Comparison of ENCODE assay signal across 14 mouse cellular contexts in genomic region chr1:12055865-12056560, GRCm38 (mm10).
DNase-seq lines count a peak whose midpoint lies in the region; ATAC-seq and TF ChIP-seq lines count a peak whose summit lies in the region.
"Had no signal": no experiment of that assay in that cellular context is flagged by ENCODE, and none has a peak within 500 bp of the region (broad histone marks: within the 10 kb centered on the region; RNA-seq: fewer than 3 reads in every experiment).

No protein-coding gene starts in this region.

- H3K9ac ChIP-seq in hindbrain, embryonic 14.5 days: no peak overlapping the region
- H3K9ac ChIP-seq in midbrain, postnatal 0 days (replicated peaks; ENCODE audit: low read length, poor library complexity, severe bottlenecking): no peak overlapping the region
- H3K9ac ChIP-seq: embryonic facial prominence, embryonic 15.5 days had no signal

- no peaks in the 10 kb centered on the region for H3K9me3 ChIP-seq in forebrain, embryonic 10.5 days
- no peaks in the 10 kb centered on the region for H3K9me3 ChIP-seq in hindbrain, embryonic 14.5 days (ENCODE audit: control insufficient read depth, low read length)
- H3K9me3 ChIP-seq in midbrain, postnatal 0 days (ENCODE audit: low read length): no peaks in the 10 kb centered on the region
- H3K9me3 ChIP-seq: embryonic facial prominence, embryonic 15.5 days had no signal

- no peak overlapping the region for H3K27ac ChIP-seq in forebrain, embryonic 10.5 days
- H3K27ac ChIP-seq in hindbrain, embryonic 14.5 days: no peak overlapping the region
- no peak overlapping the region for H3K27ac ChIP-seq in midbrain, postnatal 0 days (ENCODE audit: low read depth, low read length)
- H3K27ac ChIP-seq: embryonic facial prominence, embryonic 15.5 days; gastrocnemius, adult 2 months had no signal

- TF ChIP-seq CTCF in midbrain, postnatal 0 days (IDR thresholded peaks at IDR 0.05): no peak

- no peaks in the 10 kb centered on the region for H3K36me3 ChIP-seq in forebrain, embryonic 10.5 days (replicated peaks)
- no peaks in the 10 kb centered on the region for H3K36me3 ChIP-seq in hindbrain, embryonic 14.5 days (replicated peaks; ENCODE audit: control insufficient read depth, insufficient read depth)
- no peaks in the 10 kb centered on the region for H3K36me3 ChIP-seq in midbrain, postnatal 0 days (ENCODE audit: insufficient read depth, low read length)
- H3K36me3 ChIP-seq: embryonic facial prominence, embryonic 15.5 days had no signal

- H3K4me3 ChIP-seq in forebrain, embryonic 10.5 days: no peak overlapping the region
- no peak overlapping the region for H3K4me3 ChIP-seq in hindbrain, embryonic 14.5 days (replicated peaks; ENCODE audit: low read length)
- no peak overlapping the region for H3K4me3 ChIP-seq in midbrain, postnatal 0 days (ENCODE audit: low read depth, low read length)
- H3K4me3 ChIP-seq: embryonic facial prominence, embryonic 15.5 days; gastrocnemius, adult 2 months had no signal

- H3K27me3 ChIP-seq in forebrain, embryonic 10.5 days (ENCODE audit: poor library complexity, severe bottlenecking): peaks cover 75% of the 10 kb centered on the region
- no peaks in the 10 kb centered on the region for H3K27me3 ChIP-seq in hindbrain, embryonic 14.5 days (ENCODE audit: control insufficient read depth, insufficient read depth, low read length)
- H3K27me3 ChIP-seq in midbrain, postnatal 0 days (ENCODE audit: insufficient read depth, low read length): no peaks in the 10 kb centered on the region
- H3K27me3 ChIP-seq: embryonic facial prominence, embryonic 15.5 days had no signal

- intact Hi-C loops in gastrocnemius, postnatal 14 days (cut with DNase I; ENCODE audit: low total_unique reads): no loop called here

- DNase-seq in embryo, embryonic 10 days (ENCODE audit: low spot score): peak; percentile 63
- DNase-seq in forebrain, embryonic 10.5 days (ENCODE audit: extremely low spot score, low spot score): peak; percentile 56
- DNase-seq in hindbrain, embryonic 14.5 days (ENCODE audit: low spot score): no peak
- peak; percentile 70 for DNase-seq in midbrain, postnatal 0 days (ENCODE audit: low spot score)
- DNase-seq in right cerebral cortex, postnatal 25 days: no peak
- DNase-seq in cerebellum, adult 11-12 months: no peak
- DNase-seq in adrenal gland, postnatal 10 days: no peak
- DNase-seq in gastrocnemius, postnatal 14 days: no peak
- DNase-seq: adrenal gland, adult 2 months; gastrocnemius, adult 2 months; kidney, postnatal 14 days; thymus, postnatal 4 days had no signal

- peak; percentile 93 for ATAC-seq in hindbrain, embryonic 14.5 days (ENCODE audit: low FRiP score)
- peak; percentile 66; the same call in 1 of the 2 replicates for ATAC-seq in midbrain, postnatal 0 days (ENCODE audit: low FRiP score)

- WGBS in forebrain, embryonic 10.5 days: 31% methylated on average over 3 of the region's 3 CpGs
- WGBS in hindbrain, embryonic 14.5 days: 15% methylated on average over 3 of the region's 3 CpGs
- WGBS in midbrain, postnatal 0 days: 8% methylated on average over 3 of the region's 3 CpGs

- H3K4me2 ChIP-seq in hindbrain, embryonic 14.5 days (replicated peaks): no peak overlapping the region
- no peak overlapping the region for H3K4me2 ChIP-seq in midbrain, postnatal 0 days (ENCODE audit: low read depth, low read length, poor library complexity, severe bottlenecking)
- H3K4me2 ChIP-seq: embryonic facial prominence, embryonic 15.5 days; heart, embryonic 11.5 days had no signal

- peaks cover 25% of the 10 kb centered on the region for H3K4me1 ChIP-seq in forebrain, embryonic 10.5 days
- H3K4me1 ChIP-seq in hindbrain, embryonic 14.5 days (replicated peaks; ENCODE audit: control insufficient read depth, insufficient read depth, low read length): no peaks in the 10 kb centered on the region
- H3K4me1 ChIP-seq in midbrain, postnatal 0 days (ENCODE audit: insufficient read depth, low read length): no peaks in the 10 kb centered on the region
- H3K4me1 ChIP-seq: embryonic facial prominence, embryonic 15.5 days had no signal

Comparison
In these comparisons a context has a peak if more than half of its experiments do, and no peak if none do; other contexts are left out.
1. DNase-seq: peak in embryo, embryonic 10 days (single experiment), forebrain, embryonic 10.5 days (single experiment) and midbrain, postnatal 0 days (single experiment); none in hindbrain, embryonic 14.5 days (single experiment), right cerebral cortex, postnatal 25 days (single experiment), cerebellum, adult 11-12 months (single experiment), adrenal gland, postnatal 10 days (single experiment) and gastrocnemius, postnatal 14 days (single experiment).